Mouse (Mus musculus) thymus, postnatal 14 days (tissue): Measurements from ENCODE around the gene Git1.

Source experiments
- DNase-seq: peaks from one replicate; pipeline ENCODE4 v3.0.0; 2021

Gene Git1

DNA sequence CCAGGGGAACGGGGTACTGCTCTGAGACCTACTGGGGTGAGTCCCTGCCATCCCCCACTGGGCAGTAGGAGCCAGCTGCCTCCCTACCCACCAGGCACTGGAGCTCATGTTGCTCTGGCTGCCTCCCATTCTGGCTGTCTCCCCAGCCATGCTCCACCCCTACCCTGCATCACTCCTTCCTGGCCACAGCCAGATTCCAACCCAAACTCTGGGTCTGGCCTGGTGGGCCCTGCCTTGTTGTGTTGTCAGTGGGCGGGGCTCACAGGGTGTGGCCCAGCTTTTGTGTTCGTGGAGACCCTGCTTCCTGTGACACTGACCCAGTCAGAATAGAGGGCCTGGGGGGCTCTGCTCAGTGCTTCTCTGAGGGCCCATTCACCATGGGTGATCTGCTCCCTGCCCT lies 10.1 kb downstream of the Git1 start:
- DNase-seq, result no peak

DNA sequence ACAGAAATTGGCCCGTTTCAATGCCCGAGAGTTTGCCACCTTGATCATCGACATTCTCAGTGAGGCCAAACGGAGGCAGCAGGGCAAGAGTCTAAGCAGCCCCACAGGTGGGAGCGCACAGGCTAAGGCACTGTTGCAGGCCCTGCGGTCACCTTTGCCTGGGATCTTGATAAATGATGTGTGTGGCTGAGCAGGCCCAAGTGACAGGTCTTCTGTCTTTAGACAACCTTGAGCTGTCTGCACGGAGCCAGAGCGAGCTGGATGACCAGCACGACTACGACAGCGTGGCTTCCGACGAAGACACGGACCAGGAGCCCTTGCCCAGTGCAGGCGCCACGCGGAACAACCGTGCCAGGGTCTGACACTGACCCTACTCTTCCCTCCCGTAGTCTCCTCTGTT lies 11.0 kb downstream of the Git1 start:
- no peak for DNase-seq

DNA sequence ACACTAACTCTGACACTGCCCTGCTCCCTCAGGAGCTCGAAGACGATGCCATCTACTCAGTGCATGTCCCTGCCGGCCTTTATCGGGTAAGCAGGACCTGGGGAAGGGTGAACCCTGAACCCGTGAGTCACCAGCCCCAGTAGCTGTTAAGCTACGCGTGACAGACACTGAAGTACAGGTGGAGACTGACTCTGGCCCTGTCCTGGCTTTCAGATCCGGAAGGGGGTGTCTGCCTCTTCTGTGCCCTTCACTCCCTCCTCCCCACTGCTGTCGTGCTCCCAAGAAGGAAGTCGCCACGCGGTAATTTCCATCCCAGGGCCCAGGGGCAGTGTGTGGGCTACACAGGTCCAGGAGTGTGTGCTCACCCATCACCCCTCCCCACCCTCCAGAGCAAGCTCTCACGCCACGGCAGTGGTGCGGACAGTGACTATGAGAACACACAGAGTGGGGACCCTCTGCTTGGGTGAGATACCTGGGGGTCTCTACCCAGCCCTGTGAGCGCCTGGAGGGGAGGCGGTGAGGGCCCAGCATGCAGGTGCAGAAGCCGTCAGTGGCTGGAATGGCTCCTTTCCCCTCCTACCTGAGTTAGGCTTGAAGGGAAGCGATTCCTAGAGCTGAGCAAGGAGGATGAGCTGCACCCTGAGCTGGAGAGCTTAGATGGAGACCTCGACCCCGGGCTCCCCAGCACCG lies 12.1 kb downstream of the Git1 start:
- no peak for DNase-seq

DNA sequence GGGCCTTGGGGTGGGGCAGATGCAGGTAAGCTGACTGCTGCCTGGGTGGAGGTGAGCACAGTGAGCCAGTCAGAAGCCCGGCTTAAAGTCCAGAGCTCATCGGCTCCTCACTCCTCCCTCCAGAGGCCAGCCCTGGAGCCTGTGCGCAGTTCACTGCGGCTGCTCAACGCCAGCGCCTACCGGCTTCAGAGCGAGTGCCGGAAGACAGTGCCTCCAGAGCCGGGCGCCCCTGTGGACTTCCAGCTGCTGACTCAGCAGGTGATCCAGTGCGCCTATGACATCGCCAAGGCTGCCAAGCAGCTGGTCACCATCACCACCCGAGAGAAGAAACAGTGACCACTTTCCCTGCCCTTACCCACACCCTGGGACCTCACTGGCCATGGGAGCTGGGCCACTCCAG lies 12.9 kb downstream of the Git1 start:
- DNase-seq, result no peak

DNA sequence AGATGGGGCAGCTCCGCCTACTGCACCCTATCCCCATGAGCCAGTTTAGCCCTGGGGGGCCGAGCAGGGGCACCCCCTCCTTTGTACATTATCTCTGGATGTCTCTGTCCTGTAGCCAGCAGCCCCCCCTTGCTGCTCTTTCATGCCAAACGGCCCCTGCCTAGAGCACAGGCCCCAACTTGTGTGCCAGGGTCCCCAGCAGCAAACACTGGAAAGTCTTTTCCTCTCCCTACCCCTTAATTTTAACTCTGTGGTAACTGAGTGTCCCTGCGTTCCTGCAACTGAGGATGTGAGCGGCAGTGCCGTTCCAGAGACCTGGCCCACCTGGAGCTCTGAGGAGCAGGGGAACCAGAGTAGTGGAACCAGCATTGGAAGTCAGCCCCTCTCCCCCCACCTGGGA lies 13.6 kb downstream of the Git1 start:
- no peak for DNase-seq

DNA sequence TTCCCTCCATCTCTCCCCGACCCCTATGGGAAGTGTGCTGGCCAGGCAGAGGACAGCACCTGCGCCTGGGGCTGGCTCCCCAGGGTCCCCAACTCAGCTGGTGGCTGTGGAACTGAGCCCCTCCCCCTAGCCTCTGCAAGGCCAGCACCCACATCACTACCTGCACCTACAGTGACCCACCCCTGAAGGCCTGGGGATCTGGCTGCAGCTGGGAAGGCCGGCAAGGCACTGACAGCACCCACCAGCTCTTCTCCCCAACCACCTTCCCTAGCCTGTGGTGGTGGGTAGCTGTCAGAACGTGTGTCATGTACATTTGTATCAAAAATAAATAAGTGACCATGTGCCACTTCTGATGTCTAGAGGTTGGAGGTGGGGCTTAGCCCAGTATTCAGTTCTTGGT lies 14.1 kb downstream of the Git1 start:
- no peak for DNase-seq

DNA sequence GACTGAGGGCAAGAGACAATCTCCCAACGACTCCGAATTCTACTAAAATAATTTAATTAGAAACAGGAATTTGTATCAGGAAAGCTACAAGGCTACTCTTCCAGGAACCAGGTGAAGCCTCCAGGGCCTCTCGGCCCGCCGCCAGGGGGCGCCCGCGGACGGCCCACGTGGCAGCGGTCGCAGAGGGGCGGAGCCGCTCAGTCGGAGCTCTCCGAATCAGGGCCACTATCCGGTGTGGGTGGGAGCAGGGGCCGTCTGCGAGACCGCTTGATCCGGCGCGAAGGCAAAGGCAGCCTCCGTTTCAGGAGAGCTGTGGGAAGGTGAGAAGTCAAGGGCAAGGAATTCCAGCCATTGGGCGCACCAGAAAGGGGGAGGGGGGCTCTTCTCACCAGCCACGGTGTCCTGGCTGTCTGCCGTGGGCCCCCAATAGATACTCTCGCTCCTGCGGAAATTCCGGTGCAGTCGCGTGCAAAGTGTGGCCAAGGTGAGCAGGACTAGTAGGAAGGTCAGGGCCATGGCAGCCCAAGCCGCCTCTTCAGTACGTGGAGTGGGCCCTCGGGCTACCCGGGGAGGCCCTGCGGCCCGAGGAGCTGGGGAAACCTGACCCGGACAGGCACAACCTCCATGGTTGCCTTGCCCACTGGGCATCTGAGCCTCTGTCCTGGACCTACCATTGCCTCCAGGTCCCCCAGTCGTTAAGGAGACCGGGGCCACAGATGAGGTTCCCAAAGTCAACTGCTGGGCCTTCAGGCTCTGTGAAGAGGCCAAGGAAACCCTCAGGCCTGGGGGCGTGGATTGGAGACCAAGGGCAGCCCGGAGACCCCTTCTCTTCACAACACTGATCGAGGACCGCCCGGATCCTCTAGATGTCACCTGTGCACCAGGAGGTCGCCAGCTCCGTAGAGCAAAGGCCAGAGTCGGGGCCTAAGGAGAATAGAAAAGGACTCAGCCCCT lies 15.0 kb downstream of the Git1 start:
- peak; percentile 92 for DNase-seq

DNA sequence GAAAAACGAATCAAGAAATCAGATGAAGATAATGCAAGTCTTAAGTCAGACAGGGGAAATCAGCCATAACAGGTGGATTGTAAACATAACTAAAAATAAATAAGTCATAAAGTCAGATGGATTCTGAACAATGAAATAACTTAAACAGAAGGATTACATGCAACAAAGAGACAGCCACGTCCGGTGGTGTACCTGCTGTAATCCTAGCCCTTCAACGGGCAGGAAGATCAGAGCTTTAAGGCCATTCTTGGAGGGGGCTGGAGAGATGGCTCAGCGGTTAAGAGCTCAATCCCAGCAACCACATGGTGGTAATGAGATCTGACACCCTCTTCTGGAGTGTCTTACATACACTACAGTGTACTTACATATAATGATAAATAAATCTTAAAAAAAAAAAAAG lies 18.0 kb downstream of the Git1 start:
- no peak for DNase-seq

DNA sequence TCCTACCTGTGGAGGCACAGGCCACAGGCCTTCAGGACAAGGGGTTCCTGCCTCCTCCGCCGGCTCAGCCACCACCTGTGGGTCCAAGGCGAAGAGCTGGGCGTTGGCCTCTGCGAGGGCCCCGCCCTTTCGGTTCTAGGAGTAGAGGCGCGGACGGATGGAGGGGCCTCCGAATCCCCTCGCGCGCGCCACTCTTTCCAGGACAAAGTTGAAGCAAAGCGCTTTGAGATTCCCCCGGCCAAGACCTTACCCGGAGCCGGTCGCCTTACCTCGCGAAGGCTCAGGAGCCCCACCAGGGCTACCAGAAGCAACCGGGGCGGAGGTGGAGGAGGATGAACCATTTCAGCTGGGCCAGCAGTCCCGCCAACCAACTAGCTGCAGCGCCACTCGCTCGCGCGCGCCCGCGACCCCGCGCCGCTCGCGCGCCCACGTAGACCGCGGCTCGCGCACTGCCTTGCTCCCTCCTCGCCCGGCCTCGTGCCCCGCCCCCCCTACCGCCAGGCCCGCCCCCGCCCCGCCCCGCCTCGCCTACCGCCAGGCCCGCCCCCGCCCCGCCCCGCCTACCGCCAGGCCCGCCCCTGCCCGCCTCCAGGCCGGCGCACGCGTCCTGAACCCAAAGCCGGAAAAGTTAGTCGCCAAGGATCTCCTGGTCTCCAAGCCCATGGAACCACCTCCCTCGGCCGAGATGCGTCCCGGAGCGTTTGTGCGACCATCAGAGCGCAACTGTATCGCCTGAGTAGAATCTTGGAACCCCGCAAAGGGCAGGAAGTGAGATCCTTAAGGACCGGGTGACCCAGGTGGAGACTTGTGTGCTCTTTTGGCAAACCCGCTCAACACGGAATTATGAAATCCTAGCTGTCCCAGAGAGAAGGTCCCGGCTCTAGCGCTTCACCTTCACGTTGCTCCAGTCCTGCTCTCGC lies 19.8 kb downstream of the Git1 start:
- peak; percentile 91 for DNase-seq

DNA sequence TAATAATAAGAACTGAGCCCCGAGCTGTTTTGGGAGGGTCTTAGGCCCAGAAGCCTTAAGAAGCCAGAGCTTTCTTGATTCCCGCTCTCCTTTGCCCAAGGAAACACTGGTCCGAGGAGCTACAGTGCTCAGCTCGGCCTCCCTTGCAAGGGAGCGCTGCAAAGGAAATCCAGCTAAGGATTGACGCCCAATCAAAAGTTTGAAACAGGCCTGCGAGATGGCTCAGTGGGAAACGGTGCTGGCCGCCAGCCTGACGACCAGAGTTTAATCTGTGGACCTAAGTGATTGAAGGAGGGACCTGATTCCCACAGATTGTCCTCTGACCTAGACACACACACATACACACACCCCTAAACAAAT lies 20.4 kb downstream of the Git1 start:
- DNase-seq, result no peak

DNA sequence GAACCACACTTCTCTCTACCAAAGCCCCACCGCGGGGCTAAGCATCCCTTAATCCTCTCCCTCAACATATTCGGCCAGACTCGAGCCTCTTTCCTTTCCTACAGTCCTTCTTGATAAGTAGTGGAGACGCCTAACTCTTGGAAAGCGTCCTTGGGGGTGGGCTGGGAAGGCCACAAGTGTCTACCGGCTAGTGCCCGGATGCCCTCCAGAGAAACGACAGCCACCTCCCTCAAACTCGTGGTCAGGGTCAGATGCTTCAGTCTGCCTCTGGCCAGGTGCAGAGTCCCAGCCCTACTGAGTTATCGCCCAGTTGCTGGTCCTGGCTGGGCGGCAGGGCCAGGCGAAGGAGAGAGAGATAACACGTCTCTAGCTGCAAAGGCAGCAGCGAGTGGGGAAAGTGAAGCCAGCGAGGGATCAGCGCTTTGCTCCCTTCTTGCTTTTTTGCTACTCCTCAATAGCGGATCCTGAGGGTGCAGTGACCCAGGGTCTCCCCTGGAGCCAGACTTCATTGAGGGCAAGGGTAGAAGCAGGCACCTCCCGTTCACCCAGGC lies 21.0 kb downstream of the Git1 start:
- DNase-seq, result no peak

DNA sequence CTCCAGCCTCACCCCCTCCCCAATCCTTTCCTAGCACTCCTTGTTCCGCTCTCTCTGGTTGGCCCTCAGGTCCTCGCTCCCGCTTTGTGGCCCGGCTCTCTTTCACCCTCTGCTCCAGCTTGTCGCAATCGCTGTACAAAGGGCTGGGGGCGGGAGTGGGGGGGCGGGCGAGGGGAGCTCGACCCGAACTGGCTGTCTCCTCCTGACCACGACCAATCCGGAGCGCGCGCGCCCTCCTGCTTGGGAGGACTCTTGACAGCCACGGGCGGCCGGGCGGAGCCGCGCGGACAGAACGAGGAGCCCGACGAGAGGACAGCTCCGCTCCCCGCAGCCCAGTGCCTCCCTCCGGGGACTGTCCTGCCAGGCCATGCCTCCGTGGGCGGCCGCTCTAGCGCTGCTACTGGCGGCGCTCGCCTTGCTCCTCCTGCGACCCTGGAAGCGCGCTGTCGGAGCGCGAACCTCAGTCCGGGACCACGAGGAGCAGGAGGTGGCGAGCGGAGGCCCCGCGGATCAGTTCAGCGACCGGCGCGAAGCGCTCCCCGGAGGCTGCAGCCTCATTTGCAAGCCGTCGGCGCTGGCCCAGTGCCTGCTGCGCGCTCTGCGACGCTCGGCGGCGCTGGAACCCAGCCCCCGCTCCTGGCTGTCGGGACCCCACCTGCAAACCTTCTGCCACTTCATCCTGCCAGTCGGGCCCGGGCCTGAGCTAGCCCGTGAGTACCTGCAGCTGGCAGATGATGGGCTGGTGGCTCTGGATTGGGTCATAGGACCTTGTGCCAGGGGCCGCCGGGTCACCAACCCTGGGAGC lies 21.7 kb downstream of the Git1 start, which contains the start of gene Abhd15:
Gene Abhd15, plus strand, starts transcription at position 290 of the 805 bp plus-strand sequence.
- peak; percentile 80 for DNase-seq

DNA sequence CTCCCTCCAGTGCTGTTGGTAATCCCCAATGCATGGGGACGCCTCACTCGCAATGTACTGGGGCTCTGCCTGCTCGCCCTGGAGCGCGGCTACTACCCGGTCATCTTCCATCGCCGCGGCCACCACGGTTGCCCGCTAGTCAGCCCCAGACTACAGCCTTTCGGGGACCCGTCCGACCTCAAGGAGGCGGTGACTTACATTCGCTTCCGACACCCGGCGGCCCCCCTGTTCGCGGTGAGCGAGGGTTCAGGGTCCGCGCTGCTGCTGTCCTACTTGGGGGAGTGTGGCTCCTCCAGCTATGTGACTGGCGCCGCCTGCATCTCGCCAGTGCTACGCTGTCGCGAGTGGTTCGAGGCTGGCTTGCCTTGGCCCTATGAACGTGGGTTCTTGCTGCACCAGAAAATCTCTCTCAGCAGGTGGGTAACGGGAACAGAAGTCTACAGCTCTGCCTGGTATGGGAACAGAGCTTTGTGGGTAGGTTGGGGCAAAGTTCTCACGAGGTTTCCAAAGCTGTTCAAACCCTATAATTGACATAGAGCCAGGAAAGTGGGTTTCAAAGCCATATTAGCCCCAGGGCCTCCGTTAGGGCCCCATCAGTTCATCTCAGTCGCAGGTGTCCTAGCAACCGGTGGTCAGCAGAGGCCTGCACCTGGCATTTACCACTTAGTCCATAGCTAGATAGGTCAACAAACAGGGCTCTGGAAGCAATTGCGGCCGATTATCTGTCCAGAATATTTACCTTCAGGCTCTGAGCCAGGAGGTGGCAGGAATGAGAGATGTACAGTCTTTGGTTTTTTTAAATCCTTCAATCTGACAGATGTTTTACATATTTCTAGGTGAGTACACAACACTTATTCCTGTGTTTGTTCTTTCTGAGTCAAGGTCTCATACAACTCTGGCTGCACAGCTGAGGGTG lies 22.5 kb downstream of the Git1 start, which contains the start of gene Trp53i13:
Gene Trp53i13, minus strand, starts transcription at position 344 of the 916 bp plus-strand sequence.
- peak; percentile 68 for DNase-seq

DNA sequence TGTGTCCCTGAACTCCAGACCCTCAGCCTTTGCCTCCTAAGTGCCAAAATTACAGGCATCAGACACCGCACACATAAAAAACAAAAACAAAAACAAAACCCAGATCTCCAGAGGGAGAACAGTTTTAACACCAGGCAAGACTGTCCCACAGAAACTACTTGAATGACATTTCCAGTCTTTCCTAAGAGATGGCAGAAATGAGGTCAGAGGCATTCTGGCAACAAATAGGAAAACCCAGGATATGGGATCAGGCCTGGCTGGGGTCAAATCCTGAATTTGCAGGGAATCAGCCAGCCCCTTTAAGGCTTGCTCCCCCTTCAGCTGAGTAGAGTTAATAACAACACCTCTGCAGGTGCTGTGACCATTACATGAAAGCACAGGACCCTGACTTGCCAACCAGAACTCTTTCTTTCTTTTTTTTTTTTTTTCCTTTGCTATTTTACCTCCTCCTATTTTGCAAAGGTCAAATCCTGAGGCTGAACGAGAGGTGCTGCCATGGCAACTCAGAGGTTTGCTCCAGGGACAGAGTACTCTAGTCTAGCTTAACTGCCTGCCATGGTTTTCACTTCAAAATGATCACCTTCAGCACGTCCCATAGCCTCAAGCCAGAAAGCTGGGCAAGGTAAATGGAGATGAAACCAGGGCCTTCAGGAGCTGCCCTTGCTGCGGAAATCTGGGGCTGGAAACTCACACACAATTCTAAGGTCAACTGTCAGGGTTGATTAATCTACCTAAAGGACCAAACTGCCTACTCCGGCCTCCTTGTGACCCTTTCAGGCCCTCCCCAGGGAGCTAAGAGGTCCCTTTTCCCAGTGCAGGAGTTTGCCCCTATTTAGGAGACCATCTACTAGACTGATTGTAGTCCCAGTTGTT lies 23.4 kb downstream of the Git1 start:
- no peak for DNase-seq

DNA sequence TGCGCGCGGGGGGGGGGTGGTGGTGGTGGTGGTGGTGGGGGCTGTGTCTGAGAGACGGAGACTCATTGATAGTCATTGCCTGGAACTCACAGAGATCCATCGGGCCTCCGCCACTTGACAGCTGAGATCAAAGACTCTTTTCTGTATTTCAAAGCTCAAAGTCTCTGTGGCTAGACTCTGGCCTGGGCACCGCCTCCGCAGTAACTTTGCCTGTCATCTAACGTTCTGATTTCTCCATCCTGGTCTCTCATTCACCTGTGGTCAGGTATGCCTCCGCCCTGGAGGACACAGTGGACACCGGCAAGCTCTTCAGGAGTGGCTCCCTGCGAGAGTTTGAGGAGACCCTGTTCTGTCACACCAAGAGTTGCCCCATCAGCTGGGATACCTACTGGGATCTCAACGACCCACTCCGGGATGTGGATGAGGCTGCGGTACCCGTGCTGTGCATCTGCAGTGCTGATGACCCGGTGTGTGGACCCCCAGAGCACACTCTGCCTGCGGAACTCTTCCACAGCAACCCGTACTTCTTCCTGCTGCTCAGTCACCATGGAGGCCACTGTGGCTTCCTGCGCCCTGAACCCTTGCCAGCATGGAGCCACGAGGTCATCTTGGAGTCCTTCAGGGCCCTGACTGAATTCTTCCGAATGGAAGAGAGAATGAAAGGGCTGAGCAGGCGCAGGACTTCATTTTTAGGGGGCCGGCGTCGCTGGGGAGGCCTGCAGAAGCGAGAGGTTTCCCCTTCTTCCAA lies 24.9 kb downstream of the Git1 start:
- DNase-seq, result peak; percentile 65

DNA sequence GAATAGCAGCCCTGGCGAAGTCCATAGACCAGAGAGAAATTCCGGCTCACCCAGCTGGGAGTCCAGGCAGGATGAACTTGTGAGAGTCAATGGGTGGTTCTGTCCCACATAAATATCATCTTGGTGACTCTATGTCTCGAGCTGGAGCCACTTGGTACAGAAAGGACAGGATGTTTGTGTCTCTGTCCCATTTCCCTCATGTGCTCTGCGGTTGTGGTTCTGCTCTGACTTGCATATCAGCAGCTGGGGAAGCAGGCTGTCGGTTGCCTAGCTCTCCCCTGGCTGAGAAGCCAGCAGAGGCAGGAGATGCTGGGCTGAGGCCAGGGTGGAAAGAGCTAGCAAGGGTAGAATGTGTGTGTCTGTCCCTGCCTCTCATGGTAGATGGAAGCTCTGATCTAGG lies 25.7 kb downstream of the Git1 start, which contains the start of gene Gm10392:
Gene Gm10392, minus strand, starts transcription at position 156 of the 400 bp plus-strand sequence.
- peak; percentile 86 for DNase-seq

DNA sequence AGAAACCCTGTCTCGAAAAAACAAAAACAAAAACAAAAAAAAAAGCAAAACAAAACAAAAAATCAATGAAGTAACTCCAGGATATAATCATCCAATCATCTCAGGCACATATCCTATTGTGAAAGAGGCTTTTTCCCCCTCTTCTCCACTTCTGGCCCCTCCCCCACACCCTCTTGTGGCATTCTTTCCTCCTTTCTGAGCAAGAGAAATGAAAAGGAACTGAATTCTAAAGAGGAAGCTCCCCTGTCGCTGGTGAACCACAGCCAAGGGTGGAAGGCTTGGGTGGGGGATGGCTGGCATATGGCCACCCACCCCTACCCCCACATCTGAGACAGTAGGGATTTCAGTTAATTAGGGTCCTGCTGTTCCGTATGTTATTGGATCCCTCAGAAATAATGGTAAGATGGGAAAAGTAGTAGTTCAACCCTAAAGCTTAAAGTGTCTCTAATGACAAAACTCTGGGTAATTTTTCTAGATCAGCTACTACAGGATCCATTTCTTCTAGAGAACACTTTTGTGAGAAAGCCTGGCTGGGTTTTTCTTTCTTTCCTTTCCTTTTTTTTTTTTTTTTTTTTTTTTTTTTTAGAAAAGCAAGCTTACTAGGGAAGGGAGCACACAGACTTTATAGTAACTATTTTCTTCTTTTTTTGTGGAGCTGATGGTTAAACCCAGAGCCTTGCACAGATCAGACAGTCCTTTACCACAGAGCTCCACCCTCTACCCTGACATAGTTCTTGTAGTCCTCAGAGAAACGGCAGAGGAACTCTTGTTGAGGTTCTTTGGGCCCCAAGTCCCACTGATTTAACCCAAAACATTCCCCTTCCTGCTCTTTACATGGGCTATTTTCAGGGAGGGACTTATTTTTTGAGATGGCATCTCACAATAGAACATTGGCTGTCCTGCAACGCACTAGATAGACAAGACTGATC lies 27.5 kb downstream of the Git1 start:
- DNase-seq, result peak; percentile 75
